Mouse (Mus musculus) stomach, adult 2 months (tissue): ENCODE results near the gene Mmrn2. TPM values are rescaled to one million over a fixed set of nuclear protein-coding genes. Genes with fewer than 3 reads are reported as not detected.

Source experiments
- polyA plus RNA-seq: library from polyadenylated mRNA; depleted of rRNA; stranded (reverse); fragments of >200 nt; gene quantifications from 2 replicates; pipeline ENCODE4 v1.2.3, GENCODE M21; 2012; rRNA removed

The Mmrn2 gene
- polyA plus RNA-seq: 2.7 and 4.7 TPM in 2 replicates

DNA sequence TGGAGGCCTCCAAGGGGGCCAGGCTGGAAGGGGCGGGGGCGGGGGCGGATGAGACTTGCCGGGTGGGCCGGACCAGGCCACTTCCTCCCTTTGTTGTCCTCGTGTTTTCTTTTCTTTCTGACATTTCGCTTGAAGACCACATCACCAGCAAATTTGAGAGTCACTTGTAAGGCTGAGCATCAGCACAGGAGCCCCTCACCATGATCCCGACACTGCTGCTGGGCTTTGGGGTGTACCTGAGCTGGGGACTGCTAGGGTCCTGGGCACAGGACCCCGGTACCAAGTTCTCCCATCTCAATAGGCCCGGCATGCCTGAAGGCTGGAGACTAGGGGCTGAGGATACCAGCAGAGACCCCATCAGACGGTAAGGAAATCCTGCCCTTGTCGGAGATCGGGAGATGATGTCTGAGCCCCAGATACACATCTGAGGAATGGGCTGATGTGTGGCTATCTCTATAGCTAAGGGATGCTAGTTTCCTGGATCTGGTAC is at the start of gene Mmrn2:
Gene Mmrn2, plus strand, starts transcription at position 51 of the 490 bp plus-strand sequence.

DNA sequence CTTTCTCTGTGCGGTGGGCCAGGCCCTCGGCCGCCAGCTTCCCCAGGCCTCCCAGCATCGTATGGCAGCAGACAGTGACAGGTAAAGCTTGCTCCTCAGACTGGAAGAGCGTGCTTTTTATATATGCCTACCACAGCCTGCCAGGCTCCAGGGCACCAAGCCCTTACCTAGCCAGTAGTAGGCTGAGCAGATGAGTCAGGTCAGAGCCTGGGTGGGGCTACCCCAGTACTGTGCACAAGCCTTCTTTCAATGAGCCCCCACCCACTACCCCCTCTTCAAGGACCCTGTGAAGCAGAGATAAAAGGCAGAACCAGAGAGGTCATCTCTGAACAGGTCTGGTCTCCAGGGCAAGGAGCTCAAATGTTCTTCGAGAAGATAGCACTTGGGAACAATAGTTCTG is 20.0 kb upstream of the Mmrn2 start, which contains the start of gene Fam25c:
Gene Fam25c, minus strand, starts transcription at position 133 of the 400 bp plus-strand sequence.

DNA sequence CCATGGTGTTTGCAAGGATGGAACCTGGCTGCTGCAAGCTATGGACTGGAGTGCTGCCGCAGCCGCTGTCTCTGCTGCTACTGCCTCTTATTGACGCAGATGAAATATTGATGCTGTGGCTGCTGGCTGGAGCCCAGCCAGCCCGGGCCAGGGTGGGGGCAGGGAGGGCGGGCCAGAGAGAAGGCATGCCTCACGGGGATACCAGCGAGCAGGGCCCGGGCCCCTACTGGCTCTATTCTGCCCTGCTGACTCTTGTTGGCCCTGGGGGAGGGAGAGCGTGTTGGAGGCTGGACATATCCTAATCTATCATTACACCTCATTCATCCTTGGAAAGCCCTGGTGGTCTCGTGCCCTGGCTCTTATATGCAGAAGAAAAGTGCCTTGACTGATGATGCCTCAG is 688 bp upstream of the Mmrn2 start, which contains the start of gene Sncg:
Gene Sncg, minus strand, starts transcription at position 213 of the 400 bp plus-strand sequence.

Other genes with a start within 250 kb of the Mmrn2 start
- 1.1 and 1.4 TPM in 2 replicates for gene Npy4r, start 223.0 kb upstream of the Mmrn2 start, polyA plus RNA-seq
- 0.19 and 0.29 TPM in 2 replicates for gene Gprin2, start 173.8 kb upstream of the Mmrn2 start, polyA plus RNA-seq
- gene Syt15, start 155.9 kb upstream of the Mmrn2 start, polyA plus RNA-seq: 1.8 and 2.5 TPM in 2 replicates
- 0.45 and 0.47 TPM in 2 replicates for gene Shld2, start 65.0 kb upstream of the Mmrn2 start, polyA plus RNA-seq
- gene Glud1, start 64.7 kb upstream of the Mmrn2 start, polyA plus RNA-seq: 30.1 and 41.1 TPM in 2 replicates
- gene Fam25c, start 20.0 kb upstream of the Mmrn2 start, polyA plus RNA-seq: 27.7 and 29.1 TPM in 2 replicates
- gene Sncg, start 676 bp upstream of the Mmrn2 start, polyA plus RNA-seq: 9.6 and 11.7 TPM in 2 replicates
- 1.2 and 2.7 TPM in 2 replicates for gene Bmpr1a, start 127.9 kb downstream of the Mmrn2 start, polyA plus RNA-seq
- not detected in 2 replicates for gene 9230112D13Rik, start 147.3 kb downstream of the Mmrn2 start, polyA plus RNA-seq
- 24.1 and 41.3 TPM in 2 replicates for gene Ldb3, start 213.2 kb downstream of the Mmrn2 start, polyA plus RNA-seq
- gene Opn4, start 224.7 kb downstream of the Mmrn2 start, polyA plus RNA-seq: not detected in 2 replicates